Mouse (Mus musculus) C2C12 (cell line): ENCODE data around the gene Ehf. TPM values are rescaled to one million over a fixed set of nuclear protein-coding genes. Genes with fewer than 3 reads are reported as not detected.

ENCODE experiments used
- H3K27me3 ChIP-seq: one replicate; pipeline ENCODE4 v1.6.1; 2011; ENCODE audit not compliant: control insufficient read depth, insufficient read depth, insufficient read length
- H3K36me3 ChIP-seq: one replicate; pipeline ENCODE4 v1.6.1; 2011; ENCODE audit not compliant: control insufficient read depth, insufficient read depth
- H3K4me3 ChIP-seq: one replicate; pipeline ENCODE4 v1.5.1; 2011; ENCODE audit warnings: mild to moderate bottlenecking, control low read depth; ENCODE audit not compliant: poor library complexity, insufficient read depth, severe bottlenecking
- H3K79me2 ChIP-seq: one replicate; pipeline ENCODE4 v1.6.1; 2011; ENCODE audit not compliant: control insufficient read depth, insufficient read depth
- H3K79me3 ChIP-seq: one replicate; pipeline ENCODE4 v1.6.1; 2011; ENCODE audit warnings: low read depth, control low read depth
- H3ac ChIP-seq: one replicate; pipeline ENCODE3; 2011; ENCODE audit warnings: low read depth; ENCODE audit not compliant: control insufficient read depth, insufficient read length
- CEBPB ChIP-seq: IDR thresholded peaks from one replicate; pipeline ENCODE4 v1.6.1; 2011; ENCODE audit warnings: low read depth, mild to moderate bottlenecking, control low read depth, moderate library complexity
- CTCF ChIP-seq: IDR thresholded peaks from one replicate; pipeline ENCODE4 v1.5.1; 2011; ENCODE audit not compliant: control insufficient read depth, insufficient read depth, insufficient read length
- FOSL1 ChIP-seq: IDR thresholded peaks from one replicate; pipeline ENCODE4 v1.8.0; 2011; ENCODE audit warnings: mild to moderate bottlenecking, low read length; ENCODE audit not compliant: poor library complexity, insufficient read depth, severe bottlenecking
- MAX ChIP-seq: IDR thresholded peaks from one replicate; pipeline ENCODE4 v1.6.1; 2011; ENCODE audit warnings: mild to moderate bottlenecking, control low read depth
- MYOD1 ChIP-seq: IDR thresholded peaks from one replicate; pipeline ENCODE4 v1.6.1; 2011; ENCODE audit warnings: low read depth; ENCODE audit not compliant: control insufficient read depth, insufficient read length
- MYOG ChIP-seq: IDR thresholded peaks from one replicate; pipeline ENCODE4 v1.6.1; 2011; ENCODE audit not compliant: control insufficient read depth, insufficient read length; ENCODE audit errors: extremely low read depth
- USF1 ChIP-seq: IDR thresholded peaks from one replicate; pipeline ENCODE4 v1.6.1; 2011; ENCODE audit warnings: low read depth, mild to moderate bottlenecking, control low read depth, moderate library complexity
- polyA plus RNA-seq: library from polyadenylated mRNA; unstranded; fragments of >200 nt; fragmentation: generic; extraction: Trizol; gene quantifications from one replicate; pipeline ENCODE4 v1.2.1, GENCODE M21; 2012; ENCODE audit warnings: missing spikeins

Gene Ehf
- polyA plus RNA-seq, 1 experiment, result not detected

DNA sequence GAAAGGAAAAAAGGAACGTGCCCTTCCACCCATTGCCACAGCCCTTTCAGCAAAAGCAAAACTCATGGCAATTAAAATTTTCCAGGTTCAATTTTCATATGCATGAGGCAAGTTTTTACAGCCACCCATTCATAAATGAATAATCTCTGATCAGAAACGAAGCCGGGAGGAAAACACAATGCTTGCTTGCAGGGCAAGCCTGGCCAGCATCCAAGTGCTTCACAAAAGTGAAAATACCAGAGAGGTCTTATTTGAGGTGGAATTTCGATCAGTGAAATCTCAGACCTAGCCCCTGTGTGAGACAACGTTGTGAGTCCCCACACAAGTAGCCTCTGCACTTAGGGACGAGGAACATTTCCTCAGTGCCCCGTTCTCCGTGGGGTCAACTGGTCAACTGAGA, 19.3 kb downstream of the Ehf start:
- Histone ChIP-seq H3K79me3 (no peaks in the 10 kb centered on the region), H3K79me2 (no peaks in the 10 kb centered on the region), H3K27me3 (peaks cover 28% of the 10 kb centered on the region), H3K4me3 (no peak overlapping the region), H3ac (no peak overlapping the region), H3K36me3 (no peaks in the 10 kb centered on the region)
- no peak for TF ChIP-seq CTCF
- TF ChIP-seq MAX, result no peak
- TF ChIP-seq CEBPB, result no peak
- no peak for TF ChIP-seq USF1
- no peak for TF ChIP-seq FOSL1

DNA sequence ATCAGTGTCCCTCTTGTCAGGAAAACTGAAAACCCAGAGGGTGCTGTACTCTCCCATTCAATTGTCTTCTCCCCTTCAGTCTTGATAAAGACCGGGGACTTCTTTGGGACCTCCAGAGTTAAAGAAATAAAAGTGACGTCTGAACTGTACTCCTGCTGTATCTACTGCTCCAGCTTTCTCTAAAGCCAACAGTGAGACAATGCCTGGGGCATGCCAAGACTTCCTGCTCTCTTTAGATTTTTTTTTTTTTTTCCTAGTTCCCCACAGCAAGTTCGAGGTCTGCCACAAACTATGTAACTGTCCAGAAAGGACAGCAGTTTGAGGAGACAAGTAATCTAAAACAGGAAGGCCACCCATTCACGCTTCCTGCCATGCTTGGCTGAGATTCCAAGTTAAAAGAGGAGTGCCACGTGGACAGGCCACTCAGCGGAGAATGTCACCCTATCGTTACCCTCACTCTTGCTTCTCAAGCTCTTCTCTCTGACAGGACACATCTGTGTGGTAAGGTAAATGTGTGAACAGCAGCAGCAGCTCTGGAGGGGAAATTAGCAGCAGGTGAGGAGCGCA, 20.8 kb downstream of the Ehf start:
- Histone ChIP-seq H3K27me3 (peaks cover 16% of the 10 kb centered on the region), H3K79me3 (no peaks in the 10 kb centered on the region), H3K79me2 (no peaks in the 10 kb centered on the region), H3ac (no peak overlapping the region), H3K36me3 (no peaks in the 10 kb centered on the region), H3K4me3 (no peak overlapping the region)
- TF ChIP-seq CEBPB, result no peak
- no peak for TF ChIP-seq MYOD1
- TF ChIP-seq FOSL1, result no peak
- no peak for TF ChIP-seq USF1
- no peak for TF ChIP-seq MYOG
- TF ChIP-seq CTCF, result no peak
- TF ChIP-seq MAX, result no peak

DNA sequence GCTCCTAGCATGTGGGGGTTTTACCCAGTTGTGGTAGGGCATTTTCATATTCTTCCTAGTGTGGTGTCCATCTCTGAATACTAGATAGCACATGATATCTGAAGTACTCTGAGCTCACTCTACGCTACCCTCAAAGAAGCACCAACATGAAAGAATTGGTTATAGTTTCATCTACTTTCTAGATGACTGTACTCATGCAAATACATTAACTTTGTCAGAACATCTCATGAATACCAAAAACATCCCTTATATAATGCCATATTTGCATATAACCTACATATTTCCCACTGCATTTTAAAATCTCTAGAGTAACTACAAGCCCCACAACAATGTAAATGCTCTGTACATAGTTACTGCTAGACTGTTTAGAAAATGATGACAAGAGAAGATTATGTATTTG, 23.2 kb downstream of the Ehf start:
- Histone ChIP-seq H3K27me3 (peaks cover 14% of the 10 kb centered on the region), H3K4me3 (no peak overlapping the region), H3K36me3 (no peaks in the 10 kb centered on the region), H3K79me3 (no peaks in the 10 kb centered on the region), H3ac (no peak overlapping the region), H3K79me2 (no peaks in the 10 kb centered on the region)
- no peak for TF ChIP-seq MYOG
- TF ChIP-seq CEBPB, result no peak
- no peak for TF ChIP-seq MYOD1
- TF ChIP-seq FOSL1, result no peak
- no peak for TF ChIP-seq USF1
- TF ChIP-seq CTCF, result no peak
- no peak for TF ChIP-seq MAX

DNA sequence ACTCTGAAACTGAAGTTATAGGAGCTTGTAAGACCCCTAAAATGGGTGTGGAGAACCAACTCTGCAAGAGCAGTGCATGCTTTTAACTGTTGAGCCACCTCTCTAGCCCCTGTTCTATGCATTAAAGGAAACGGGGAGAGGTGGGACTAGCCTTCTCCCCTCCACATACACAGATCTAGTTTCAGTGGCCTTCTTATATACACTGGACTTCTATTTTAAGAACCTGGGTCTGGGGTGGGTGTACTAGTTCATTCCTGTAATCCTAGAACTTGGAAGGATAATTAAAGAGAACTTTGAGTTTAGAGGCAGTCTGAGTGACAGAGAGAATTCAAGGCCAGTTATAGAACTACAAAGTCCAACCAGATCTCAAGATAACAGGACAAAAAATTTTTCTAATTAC, 24.6 kb downstream of the Ehf start:
- Histone ChIP-seq H3K27me3 (peaks cover 15% of the 10 kb centered on the region), H3K79me2 (no peaks in the 10 kb centered on the region)

DNA sequence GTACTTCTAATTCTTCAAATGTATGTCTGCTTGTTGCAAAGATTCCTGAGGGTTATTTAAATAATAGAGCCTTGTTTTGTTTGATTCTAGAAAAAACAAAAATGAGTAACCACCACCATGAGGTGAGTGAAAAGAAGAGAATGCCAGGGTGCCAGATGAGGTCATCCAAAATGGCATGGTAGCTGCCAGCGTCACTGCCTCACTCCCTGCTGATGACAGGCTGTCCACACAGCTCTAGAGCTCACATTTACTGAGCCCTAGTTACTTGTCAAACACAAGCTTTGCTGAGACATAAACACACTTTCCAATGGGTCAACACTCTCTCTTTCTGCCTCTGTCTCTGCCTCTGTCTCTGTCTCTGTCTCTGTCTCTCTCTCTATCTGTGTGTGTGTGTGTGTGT, 25.3 kb downstream of the Ehf start:
- Histone ChIP-seq H3ac (no peak overlapping the region), H3K36me3 (no peaks in the 10 kb centered on the region), H3K79me2 (no peaks in the 10 kb centered on the region), H3K4me3 (no peak overlapping the region), H3K79me3 (no peaks in the 10 kb centered on the region), H3K27me3 (peaks cover 15% of the 10 kb centered on the region)
- TF ChIP-seq MYOG (no peak), MYOD1 (no peak), CTCF (no peak), USF1 (no peak), MAX (no peak), FOSL1 (no peak), CEBPB (no peak)

More for the DNA sequence above, 24.6 kb downstream of the Ehf start:
- H3ac ChIP-seq, result no peak overlapping the region
- no peak overlapping the region for H3K4me3 ChIP-seq
- H3K36me3 ChIP-seq, result no peaks in the 10 kb centered on the region
- no peak for TF ChIP-seq FOSL1
- TF ChIP-seq CTCF, result no peak
- TF ChIP-seq MYOD1, result no peak
- no peak for TF ChIP-seq MYOG
- no peak for TF ChIP-seq USF1
- no peak for TF ChIP-seq MAX
- no peaks in the 10 kb centered on the region for H3K79me3 ChIP-seq

DNA sequence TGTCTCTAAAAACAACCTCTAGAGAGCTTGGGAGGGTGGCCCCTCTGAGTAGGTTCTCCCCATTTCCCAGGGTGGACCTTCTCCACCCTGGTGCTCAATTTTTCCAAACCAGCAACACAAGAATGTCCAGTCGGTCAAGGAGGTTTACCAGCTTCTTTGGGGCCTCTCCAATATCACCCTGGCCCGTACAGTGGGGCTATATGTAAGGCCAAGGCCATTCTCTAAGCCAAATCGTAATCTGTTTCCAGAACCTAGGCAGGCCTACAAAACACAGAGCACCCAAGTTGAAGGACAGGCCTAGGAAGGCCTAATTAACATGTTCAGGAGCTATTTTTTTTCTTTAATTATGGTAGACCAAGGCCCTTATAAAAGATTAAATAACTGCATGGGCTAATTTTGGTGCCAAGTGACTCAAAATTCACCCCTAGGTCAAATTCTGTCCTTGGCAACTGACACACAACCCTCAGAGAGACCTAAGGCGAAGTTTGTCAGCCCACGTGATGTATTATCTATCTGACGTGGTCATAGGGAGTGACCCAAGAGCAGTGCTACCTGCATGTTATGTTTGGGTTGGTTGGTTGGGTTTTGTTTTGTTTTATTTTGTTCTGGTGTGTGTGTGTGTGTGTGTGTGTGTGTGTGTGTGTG, 27.6 kb downstream of the Ehf start:
- Histone ChIP-seq H3K79me3 (no peaks in the 10 kb centered on the region), H3K79me2 (no peaks in the 10 kb centered on the region), H3K4me3 (no peak overlapping the region), H3K36me3 (no peaks in the 10 kb centered on the region), H3K27me3 (peaks cover 8% of the 10 kb centered on the region), H3ac (no peak overlapping the region)
- TF ChIP-seq FOSL1 (no peak), MYOG (no peak), CTCF (no peak), MYOD1 (no peak), USF1 (no peak), CEBPB (no peak)
